Mouse (Mus musculus) forebrain, embryonic 16.5 days (tissue): Measurements from ENCODE around the gene Vps41. TPM values are rescaled to one million over a fixed set of nuclear protein-coding genes. Genes with fewer than 3 reads are reported as not detected.

Experiments
- ATAC-seq: fragments of 200-750 bp; cut with Nextera tagmentation; 2 replicates; pipeline ENCODE4 v1.8.0; 2017; ENCODE audit warnings: mild to moderate bottlenecking, moderate library complexity
- H3K27ac ChIP-seq: fragments of 300-500 bp; sonication (generic); 2 replicates; pipeline ENCODE4 v1.5.1; 2014; ENCODE audit warnings: low read length, control low read depth
- H3K27me3 ChIP-seq: fragments of 300-500 bp; sonication (generic); replicated peaks from 2 replicates; pipeline ENCODE4 v1.6.1; 2014; ENCODE audit warnings: low read length; ENCODE audit not compliant: control insufficient read depth, insufficient read depth
- H3K36me3 ChIP-seq: fragments of 300-500 bp; sonication (generic); 2 replicates; pipeline ENCODE4 v1.6.1; 2014; ENCODE audit not compliant: control insufficient read depth, insufficient read depth
- H3K4me1 ChIP-seq: fragments of 300-500 bp; sonication (generic); replicated peaks from 2 replicates; pipeline ENCODE4 v1.6.1; 2014; ENCODE audit warnings: low read length; ENCODE audit not compliant: control insufficient read depth, insufficient read depth
- H3K4me2 ChIP-seq: fragments of 300-500 bp; sonication (generic); 2 replicates; pipeline ENCODE4 v1.6.1; 2014; ENCODE audit warnings: mild to moderate bottlenecking, low read length, control low read depth
- H3K4me3 ChIP-seq: fragments of 300-500 bp; sonication (generic); replicated peaks from 2 replicates; pipeline ENCODE4 v1.5.1; 2014; ENCODE audit warnings: mild to moderate bottlenecking, low read length, control low read depth
- H3K9ac ChIP-seq: fragments of 300-500 bp; sonication (generic); replicated peaks from 2 replicates; pipeline ENCODE4 v1.6.1; 2014; ENCODE audit warnings: low read depth, low read length, control low read depth
- H3K9me3 ChIP-seq: fragments of 300-500 bp; sonication (generic); 2 replicates; pipeline ENCODE4 v1.6.1; 2016; ENCODE audit warnings: low read length; ENCODE audit not compliant: control insufficient read depth
- WGBS: fragments of 180-500 bp; shearing (Covaris S2); extraction: QIAGEN DNeasy Blood & Tissue Kit; methylation state at CpG from one replicate; pipeline ENCODE4 v1.1.7; 2014; 5-methylcytosine and 5-hydroxymethylcytosine counted together
- polyA plus RNA-seq: library from polyadenylated mRNA; unstranded; fragments of >200 nt; fragmentation: Nextera tagmentation; extraction: Ambion mirVana; gene quantifications from 2 replicates; pipeline ENCODE4 v1.2.1, GENCODE M21; 2015

The Vps41 gene
- polyA plus RNA-seq, 1 experiment from 2014 or later = 136 TPM

DNA sequence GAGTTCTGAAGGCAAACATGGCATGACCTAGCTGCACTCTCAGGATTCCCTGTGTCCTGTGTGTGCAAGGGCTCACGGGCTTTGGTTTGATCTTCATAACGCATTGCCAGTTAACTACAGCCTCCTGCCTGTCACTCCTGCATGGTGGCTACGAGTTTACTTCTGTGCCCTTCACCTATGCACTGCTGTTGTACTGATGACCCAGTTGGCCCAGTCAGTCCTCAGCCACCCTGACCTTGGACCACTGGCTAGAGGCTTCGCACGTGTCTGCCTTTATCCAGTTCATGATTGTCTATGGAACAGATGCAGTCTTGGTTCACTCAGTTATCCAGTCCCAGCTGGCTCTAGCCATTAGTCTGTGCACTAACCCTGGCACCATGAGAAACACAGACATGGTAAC is 151.7 kb downstream of the Vps41 start:
- no peak for ATAC-seq
- Histone ChIP-seq H3K4me1 (peaks cover 5% of the 10 kb centered on the region), H3K4me3 (no peak overlapping the region), H3K9ac (no peak overlapping the region), H3K36me3 (peaks cover 7% of the 10 kb centered on the region), H3K4me2 (no peak overlapping the region), H3K27me3 (no peaks in the 10 kb centered on the region), H3K27ac (no peak overlapping the region), H3K9me3 (no peaks in the 10 kb centered on the region)
- WGBS = 93% methylated on average over 5 of the region's 5 CpGs

DNA sequence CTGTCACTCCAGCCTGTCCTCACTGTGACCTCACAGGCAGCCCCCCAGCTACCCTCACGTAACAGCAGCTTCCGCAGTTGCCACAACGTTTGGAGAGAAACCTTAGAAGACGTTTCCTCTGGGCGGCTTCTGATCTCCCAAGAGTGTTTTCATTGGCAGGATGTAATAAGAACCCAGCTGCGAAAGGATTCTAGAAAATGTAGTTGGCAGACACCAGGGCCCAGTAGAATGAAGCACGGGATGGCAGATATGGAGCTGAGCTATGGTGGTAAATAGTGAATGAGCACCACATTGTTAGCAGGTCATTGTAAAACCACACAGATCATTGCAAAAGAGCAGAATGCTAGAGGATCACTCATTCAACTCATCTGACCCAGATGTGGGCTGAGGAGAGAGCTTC is 158.2 kb downstream of the Vps41 start:
- Histone ChIP-seq H3K9me3 (no peaks in the 10 kb centered on the region), H3K36me3 (no peaks in the 10 kb centered on the region), H3K4me3 (no peak overlapping the region), H3K9ac (no peak overlapping the region), H3K4me2 (no peak overlapping the region), H3K27ac (no peak overlapping the region), H3K4me1 (no peaks in the 10 kb centered on the region), H3K27me3 (no peaks in the 10 kb centered on the region)
- ATAC-seq = no peak
- WGBS = 82% methylated on average over 7 of the region's 7 CpGs

- Histone ChIP-seq H3K36me3 (no peaks in the 10 kb centered on the region), H3K9me3 (no peaks in the 10 kb centered on the region), H3K4me3 (no peak overlapping the region), H3K4me1 (0 out of 2 replicates have a peak, but pooled peaks cover 2% of the 10 kb centered on the region), H3K9ac (no peak overlapping the region), H3K4me2 (no peak overlapping the region), H3K27me3 (no peaks in the 10 kb centered on the region), H3K27ac (0 out of 2 replicates have a peak overlapping the region, but pooled peaks have one; percentile 3)
- ATAC-seq = peak; percentile 95
- WGBS = 44% methylated on average over 9 of the region's 9 CpGs
These were observed 175.8 kb downstream of the Vps41 start for GRCm38 (mm10) chr13:18892910-18893309.

- H3K4me1 ChIP-seq = 0 out of 2 replicates have a peak, but pooled peaks cover 6% of the 10 kb centered on the region
- no peak for ATAC-seq
- no peak overlapping the region for H3K4me3 ChIP-seq
- H3K36me3 ChIP-seq = no peaks in the 10 kb centered on the region
- H3K4me2 ChIP-seq = no peak overlapping the region
- no peaks in the 10 kb centered on the region for H3K27me3 ChIP-seq
- 92% methylated on average over 3 of the region's 3 CpGs for WGBS
- H3K27ac ChIP-seq = no peak overlapping the region
- H3K9me3 ChIP-seq = no peaks in the 10 kb centered on the region
- H3K9ac ChIP-seq = no peak overlapping the region
These were observed 179.7 kb downstream of the Vps41 start for GRCm38 (mm10) chr13:18896789-18897188.

- Histone ChIP-seq H3K4me1 (peaks cover 8% of the 10 kb centered on the region; the same call in 1 of the 2 replicates), H3K27me3 (no peaks in the 10 kb centered on the region), H3K9ac (no peak overlapping the region), H3K36me3 (no peaks in the 10 kb centered on the region), H3K9me3 (no peaks in the 10 kb centered on the region), H3K4me3 (no peak overlapping the region), H3K4me2 (no peak overlapping the region), H3K27ac (no peak overlapping the region)
- 70% methylated on average over 6 of the region's 6 CpGs for WGBS
- 0 out of 2 replicates have a peak, but pooled peaks have one; percentile 52 for ATAC-seq
These were observed 186.5 kb downstream of the Vps41 start for GRCm38 (mm10) chr13:18903623-18904022.

DNA sequence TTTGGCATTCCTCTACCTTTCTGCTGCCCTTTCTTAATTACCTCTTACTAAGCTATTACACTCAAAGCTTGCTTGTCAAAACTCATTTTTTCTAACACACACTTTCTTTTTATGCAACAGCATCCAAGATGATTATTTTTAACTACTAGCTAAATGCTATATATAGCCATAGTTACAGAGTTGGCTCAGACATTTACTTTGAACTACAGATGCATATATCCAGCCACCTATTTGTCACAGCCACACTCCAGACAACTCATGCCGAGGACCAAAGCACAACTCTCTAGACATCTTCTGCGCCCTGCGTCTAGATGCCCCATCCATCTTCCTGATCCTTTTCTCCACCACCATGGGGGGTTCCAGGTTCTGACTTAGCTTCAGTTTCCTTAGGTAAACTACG is 197.7 kb downstream of the Vps41 start:
- Histone ChIP-seq H3K27me3 (no peaks in the 10 kb centered on the region), H3K9me3 (no peaks in the 10 kb centered on the region), H3K4me1 (no peaks in the 10 kb centered on the region), H3K36me3 (no peaks in the 10 kb centered on the region), H3K27ac (no peak overlapping the region), H3K9ac (no peak overlapping the region), H3K4me3 (no peak overlapping the region), H3K4me2 (no peak overlapping the region)
- no peak for ATAC-seq
- WGBS = 88% methylated on average over 4 of the region's 4 CpGs

Other genes with a start within 250 kb of the Vps41 start
- 43.5 and 45.0 TPM in 2 replicates for gene Amph, start 230.9 kb downstream of the Vps41 start, polyA plus RNA-seq